In genomic region chr6:144691298-144692041, GRCm38 (mm10) we compare ENCODE assay signal across 27 mouse cellular contexts.
DNase-seq lines count a peak whose midpoint lies in the region; ATAC-seq and TF ChIP-seq lines count a peak whose summit lies in the region.
"Had no signal": no experiment of that assay in that cellular context is flagged by ENCODE, and none has a peak within 500 bp of the region (broad histone marks: within the 10 kb centered on the region; RNA-seq: fewer than 3 reads in every experiment).

No protein-coding gene starts in this region.

- WGBS in kidney, adult 2 months = 65% methylated on average over 7 of the region's 7 CpGs
- 64% methylated on average over 7 of the region's 7 CpGs for WGBS in kidney, embryonic 15.5 days
- WGBS in lung, embryonic 15.5 days = 43% methylated on average over 7 of the region's 7 CpGs
- 33% methylated on average over 7 of the region's 7 CpGs for WGBS in lung, adult 2 months

- no peak for TF ChIP-seq POLR2A in kidney, adult 2 months (IDR thresholded peaks at IDR 0.05; ENCODE audit: low read depth, low read length)
- no peak for TF ChIP-seq POLR2A in lung, adult 2 months (IDR thresholded peaks at IDR 0.05; ENCODE audit: borderline replicate concordance, extremely low read depth, low read depth, low read length)

- H3K9ac ChIP-seq in kidney, embryonic 15.5 days = no peak overlapping the region
- no peak overlapping the region for H3K9ac ChIP-seq in lung, embryonic 15.5 days
- H3K9ac ChIP-seq: forebrain, embryonic 13.5 days; hindbrain, embryonic 13.5 days; liver, embryonic 14.5 days had no signal

- H3K9me3 ChIP-seq in kidney, embryonic 15.5 days (replicated peaks) = no peaks in the 10 kb centered on the region
- H3K9me3 ChIP-seq in lung, embryonic 15.5 days = no peaks in the 10 kb centered on the region
- H3K9me3 ChIP-seq: forebrain, embryonic 13.5 days; hindbrain, embryonic 13.5 days had no signal

- no peaks in the 10 kb centered on the region for H3K27me3 ChIP-seq in kidney, adult 2 months (replicated peaks; ENCODE audit: control insufficient read depth, insufficient read depth, low read length)
- no peaks in the 10 kb centered on the region for H3K27me3 ChIP-seq in kidney, embryonic 15.5 days
- H3K27me3 ChIP-seq in lung, embryonic 15.5 days = no peaks in the 10 kb centered on the region
- H3K27me3 ChIP-seq: forebrain, embryonic 13.5 days; hindbrain, embryonic 13.5 days had no signal

- ATAC-seq in kidney, embryonic 15.5 days (replicated peaks; ENCODE audit: low FRiP score) = no peak
- ATAC-seq in lung, embryonic 15.5 days (ENCODE audit: borderline replicate concordance, extremely low read depth, low FRiP score, low TSS enrichment) = peak; percentile 50; the same call in 1 of the 2 replicates
- ATAC-seq: activated CD4-positive, CD25-positive, alpha-beta regulatory T cell, adult 4 months; forebrain, embryonic 13.5 days; intestine, embryonic 16.5 days had no signal

- no peaks in the 10 kb centered on the region for H3K36me3 ChIP-seq in kidney, adult 2 months (ENCODE audit: control insufficient read depth, insufficient read depth, low read length)
- no peaks in the 10 kb centered on the region for H3K36me3 ChIP-seq in kidney, embryonic 15.5 days
- H3K36me3 ChIP-seq in lung, embryonic 15.5 days = no peaks in the 10 kb centered on the region
- H3K36me3 ChIP-seq: hindbrain, embryonic 13.5 days had no signal

- H3K27ac ChIP-seq in kidney, adult 2 months (ENCODE audit: insufficient read depth, low read depth, low read length) = no peak overlapping the region
- H3K27ac ChIP-seq in kidney, embryonic 15.5 days = no peak overlapping the region
- H3K27ac ChIP-seq in lung, embryonic 15.5 days = peak overlapping the region; percentile 47; the same call in 1 of the 2 replicates
- H3K27ac ChIP-seq: forebrain, embryonic 13.5 days; hindbrain, embryonic 13.5 days; liver, embryonic 14.5 days had no signal

- no peak overlapping the region for H3K4me3 ChIP-seq in kidney, adult 2 months (ENCODE audit: insufficient read depth, low read depth, low read length)
- H3K4me3 ChIP-seq in kidney, embryonic 15.5 days (replicated peaks) = no peak overlapping the region
- H3K4me3 ChIP-seq in lung, embryonic 15.5 days = no peak overlapping the region
- H3K4me3 ChIP-seq in lung, adult 2 months (replicated peaks; ENCODE audit: extremely low read depth, low read depth, low read length) = no peak overlapping the region
- H3K4me3 ChIP-seq: forebrain, embryonic 13.5 days; hindbrain, embryonic 13.5 days had no signal

- no peak overlapping the region for H3K4me2 ChIP-seq in kidney, embryonic 15.5 days
- H3K4me2 ChIP-seq in lung, embryonic 15.5 days = no peak overlapping the region
- H3K4me2 ChIP-seq: forebrain, embryonic 13.5 days; heart, embryonic 11.5 days; hindbrain, embryonic 13.5 days had no signal

- peak; percentile 26 for DNase-seq in kidney, adult 2 months
- DNase-seq in lung, adult 2 months = no peak
- peak; percentile 29 for DNase-seq in Muller cell, postnatal 12 days (ENCODE audit: inconsistent ontology term)
- peak; percentile 14 for DNase-seq in brain, adult 2 months (ENCODE audit: low read depth, low spot score)
- DNase-seq in frontal cortex, postnatal 25 days (ENCODE audit: low spot score in 2 of 2) = no peak
- DNase-seq: adrenal gland, adult 2 months; adrenal gland, postnatal 36 days; B cell, adult 2 months; cerebellum, adult 8-10 months; cerebellum, postnatal 25 days; gastrocnemius, postnatal 10 days; heart, adult 18-20 months; heart, postnatal 4 days; kidney, postnatal 25 days; liver; midbrain, embryonic 14.5 days; retina, postnatal 1 day; right cerebral cortex, postnatal 14 days; thymus, postnatal 25 days had no signal

- no peaks in the 10 kb centered on the region for H3K4me1 ChIP-seq in kidney, adult 2 months (ENCODE audit: control insufficient read depth, insufficient read depth, low read length)
- H3K4me1 ChIP-seq in kidney, embryonic 15.5 days = peaks cover 8% of the 10 kb centered on the region
- H3K4me1 ChIP-seq in lung, embryonic 15.5 days = peaks cover 19% of the 10 kb centered on the region
- H3K4me1 ChIP-seq in lung, adult 2 months (ENCODE audit: control insufficient read depth, insufficient read depth, low read length) = peaks cover 8% of the 10 kb centered on the region
- H3K4me1 ChIP-seq: forebrain, embryonic 13.5 days; hindbrain, embryonic 13.5 days had no signal

- no peak for TF ChIP-seq CTCF in kidney, adult 2 months (conservative IDR thresholded peaks at IDR 0.05; ENCODE audit: insufficient read depth, insufficient read length, low read depth, low read length)
- TF ChIP-seq CTCF in lung, adult 2 months (IDR thresholded peaks at IDR 0.05; ENCODE audit: insufficient read depth, low read length) = no peak

Comparison
In these comparisons a context has a peak if more than half of its experiments do, and no peak if none do; other contexts are left out.
1. DNase-seq: peak in kidney, adult 2 months (single experiment), Muller cell, postnatal 12 days (single experiment) and brain, adult 2 months (single experiment); none in lung, adult 2 months (single experiment) and frontal cortex, postnatal 25 days (0 of 2).